Mouse (Mus musculus): Measurements from ENCODE around the gene Klhl31. TPM values are rescaled to one million over a fixed set of nuclear protein-coding genes. Genes with fewer than 3 reads are reported as not detected.

The Klhl31 gene
- 3.5 and 4.3 TPM in 2 replicates for polyA plus RNA-seq (2016; fragmentation: Nextera tagmentation; extraction: Ambion mirVana)

DNA sequence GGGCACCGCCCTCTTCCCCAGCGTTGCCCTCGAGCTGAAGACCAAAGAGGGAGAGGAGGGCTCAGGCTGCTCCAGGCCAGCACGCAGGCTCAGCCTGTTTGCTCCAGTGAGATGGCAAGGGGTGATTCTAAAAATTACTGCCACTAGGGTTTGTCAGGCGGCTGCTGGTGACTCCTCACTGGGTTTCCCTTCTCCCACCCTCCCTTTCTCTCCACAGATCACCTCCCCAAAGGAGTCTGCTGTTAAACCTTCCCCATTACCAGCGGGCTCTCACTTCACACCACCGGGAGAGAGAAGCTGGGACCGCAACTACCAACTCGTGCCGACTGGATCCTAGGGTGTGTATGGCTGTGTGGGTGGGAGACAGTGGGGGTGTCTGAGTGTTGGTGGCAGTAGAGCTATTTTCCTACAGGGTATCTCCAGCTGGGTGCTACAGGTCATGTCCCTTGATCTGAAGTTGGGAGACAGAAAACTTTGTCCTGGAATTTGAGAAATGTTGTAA, at the start of gene Klhl31:
TSS of gene Klhl31 (plus strand) at position 51 of the 502 bp plus-strand sequence.
- no peaks in the 10 kb centered on the region for H3K9me3 ChIP-seq
- H3K27me3 ChIP-seq, result no peaks in the 10 kb centered on the region
- H3K27ac ChIP-seq, result 0 out of 2 replicates have a peak within 1 kb of the TSS, but pooled peaks have one; percentile 2
- H3K9ac ChIP-seq, result no peak within 1 kb of the TSS
- no peaks in the 10 kb centered on the region for H3K36me3 ChIP-seq
- H3K4me2 ChIP-seq (replicated peaks), result no peak within 1 kb of the TSS
- 0 out of 2 replicates have a peak, but pooled peaks have one; percentile 45 for ATAC-seq (ENCODE audit: insufficient number of reproducible peaks, insufficient read depth, low FRiP score, low TSS enrichment)
- no peaks in the 10 kb centered on the region for H3K4me1 ChIP-seq
- no peak within 1 kb of the TSS for H3K4me3 ChIP-seq
- 45% methylated on average over 10 of the region's 10 CpGs for WGBS

DNA sequence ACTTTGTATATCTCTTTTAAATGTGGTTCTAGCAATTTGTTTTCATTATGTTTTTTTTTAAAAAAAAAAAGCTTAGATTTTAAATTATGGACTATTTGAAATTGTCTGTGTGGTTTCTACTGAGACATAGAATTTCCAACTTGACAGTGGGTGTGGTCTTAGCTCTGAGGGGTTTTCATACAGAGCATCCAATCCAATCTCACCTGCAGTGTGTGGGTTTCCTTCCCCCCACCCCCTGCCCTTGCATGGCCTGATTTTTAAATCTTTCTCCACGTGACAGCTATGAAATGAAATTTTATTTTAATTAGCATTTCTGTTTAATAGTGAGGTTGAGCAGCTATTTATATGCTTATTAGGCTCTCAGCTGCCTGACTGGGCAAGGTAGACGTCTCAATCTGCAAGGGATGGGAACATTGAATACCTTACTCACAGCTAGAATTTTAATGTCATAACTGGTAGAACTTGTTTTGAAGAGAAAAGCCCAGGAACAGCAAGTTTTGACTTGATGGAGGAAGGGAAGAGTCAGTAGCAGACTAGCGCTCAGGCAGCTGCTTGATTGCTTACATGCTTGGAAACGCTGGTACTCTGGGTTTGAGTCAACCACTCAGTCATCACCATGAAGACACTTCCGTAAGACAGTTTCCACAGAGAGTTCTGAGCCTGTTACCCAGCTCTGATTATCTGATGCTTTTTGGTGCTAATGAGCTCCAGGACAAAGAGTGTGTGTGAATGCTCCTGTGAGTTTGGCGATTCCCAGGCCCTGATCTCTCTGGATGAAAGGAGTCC, 49.3 kb upstream of the Klhl31 start:
- Histone ChIP-seq H3K4me3 (no peak overlapping the region), H3K9me3 (no peaks in the 10 kb centered on the region), H3K27me3 (no peaks in the 10 kb centered on the region), H3K9ac (no peak overlapping the region), H3K27ac (no peak overlapping the region), H3K4me1 (no peaks in the 10 kb centered on the region), H3K4me2 (replicated peaks) (no peak overlapping the region), H3K36me3 (no peaks in the 10 kb centered on the region)
- 60% methylated on average over 6 of the region's 6 CpGs for WGBS
- no peak for ATAC-seq (ENCODE audit: insufficient number of reproducible peaks, insufficient read depth, low FRiP score, low TSS enrichment)

DNA sequence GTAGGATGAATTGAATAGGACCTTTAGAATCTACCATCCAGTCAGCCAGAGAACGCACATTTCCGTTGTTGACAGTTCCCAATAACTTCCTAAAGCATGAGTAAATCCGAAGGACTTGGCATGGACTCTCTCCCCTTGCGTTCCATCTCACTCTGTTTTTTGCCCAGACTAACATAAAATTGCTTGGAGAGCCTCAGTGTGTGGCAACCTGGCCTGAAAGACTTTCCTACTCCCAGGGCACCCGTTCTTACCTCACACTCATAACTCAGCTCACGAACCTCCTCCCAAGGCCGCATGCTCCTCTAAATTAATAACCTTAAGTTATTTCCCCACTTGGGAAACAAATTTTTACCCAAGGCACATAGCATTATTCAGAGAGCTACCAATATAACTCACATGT, 48.7 kb upstream of the Klhl31 start:
- H3K27ac ChIP-seq, result no peak overlapping the region

DNA sequence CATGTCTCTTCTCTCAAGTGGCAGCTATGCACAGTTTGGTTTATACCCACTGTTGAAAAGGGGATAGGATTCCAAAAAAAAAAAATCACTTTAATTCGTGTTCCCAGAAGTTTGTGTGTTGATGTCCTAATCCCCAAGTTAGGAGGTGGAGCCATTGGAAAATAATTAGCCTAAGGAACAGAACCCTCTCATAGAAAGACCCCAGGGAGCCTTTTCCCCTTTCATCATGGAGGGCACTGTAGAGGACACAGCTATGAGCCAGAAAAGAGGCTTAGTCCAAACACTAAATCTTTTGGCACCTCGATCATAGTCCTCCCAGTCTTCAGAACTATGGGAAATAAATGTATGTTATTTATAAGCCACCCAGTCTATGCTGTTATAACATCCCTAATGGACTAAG, 46.8 kb upstream of the Klhl31 start:
- no peaks in the 10 kb centered on the region for H3K9me3 ChIP-seq
- no peaks in the 10 kb centered on the region for H3K36me3 ChIP-seq
- 52% methylated on average over 2 of the region's 2 CpGs for WGBS
- no peak overlapping the region for H3K9ac ChIP-seq
- no peak overlapping the region for H3K4me3 ChIP-seq
- no peak overlapping the region for H3K27ac ChIP-seq
- H3K27me3 ChIP-seq, result no peaks in the 10 kb centered on the region
- H3K4me1 ChIP-seq, result no peaks in the 10 kb centered on the region
- H3K4me2 ChIP-seq (replicated peaks), result no peak overlapping the region
- no peak for ATAC-seq (ENCODE audit: insufficient number of reproducible peaks, insufficient read depth, low FRiP score, low TSS enrichment)

More for the DNA sequence above, 48.7 kb upstream of the Klhl31 start:
- 85% methylated on average over 7 of the region's 7 CpGs for WGBS
- no peak overlapping the region for H3K4me3 ChIP-seq
- H3K4me2 ChIP-seq (replicated peaks), result no peak overlapping the region
- H3K9ac ChIP-seq, result no peak overlapping the region
- ATAC-seq (ENCODE audit: insufficient number of reproducible peaks, insufficient read depth, low FRiP score, low TSS enrichment), result no peak
- H3K36me3 ChIP-seq, result no peaks in the 10 kb centered on the region
- no peaks in the 10 kb centered on the region for H3K4me1 ChIP-seq
- H3K9me3 ChIP-seq, result no peaks in the 10 kb centered on the region
- no peaks in the 10 kb centered on the region for H3K27me3 ChIP-seq

DNA sequence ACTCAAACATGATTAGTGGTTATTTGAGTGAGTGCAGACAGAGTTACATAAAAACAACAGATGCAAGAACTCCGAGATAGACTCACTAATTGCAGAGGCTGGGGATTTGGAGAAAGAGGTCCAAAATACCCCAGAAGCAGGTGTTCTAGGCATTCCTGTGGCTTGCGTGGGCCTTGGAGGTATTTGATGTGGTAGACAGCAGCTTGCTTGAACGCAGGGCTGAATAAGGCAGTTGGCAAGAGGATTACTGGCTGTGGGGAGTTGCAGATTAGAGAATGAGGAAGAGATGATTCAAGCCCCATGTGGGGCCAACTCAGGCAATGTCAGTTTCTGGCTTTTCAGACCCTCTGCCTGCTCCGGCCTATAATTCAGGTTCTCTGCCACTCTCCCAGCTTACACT, 43.9 kb upstream of the Klhl31 start:
- Histone ChIP-seq H3K4me2 (replicated peaks) (no peak overlapping the region), H3K4me3 (no peak overlapping the region), H3K9me3 (no peaks in the 10 kb centered on the region), H3K36me3 (no peaks in the 10 kb centered on the region), H3K4me1 (no peaks in the 10 kb centered on the region; the same call in 1 of the 2 replicates), H3K27ac (no peak overlapping the region), H3K9ac (no peak overlapping the region), H3K27me3 (0 out of 2 replicates have a peak, but pooled peaks cover 5% of the 10 kb centered on the region)
- ATAC-seq (ENCODE audit: insufficient number of reproducible peaks, insufficient read depth, low FRiP score, low TSS enrichment), result peak; percentile 52; the same call in 1 of the 2 replicates
- 55% methylated on average over 4 of the region's 4 CpGs for WGBS

DNA sequence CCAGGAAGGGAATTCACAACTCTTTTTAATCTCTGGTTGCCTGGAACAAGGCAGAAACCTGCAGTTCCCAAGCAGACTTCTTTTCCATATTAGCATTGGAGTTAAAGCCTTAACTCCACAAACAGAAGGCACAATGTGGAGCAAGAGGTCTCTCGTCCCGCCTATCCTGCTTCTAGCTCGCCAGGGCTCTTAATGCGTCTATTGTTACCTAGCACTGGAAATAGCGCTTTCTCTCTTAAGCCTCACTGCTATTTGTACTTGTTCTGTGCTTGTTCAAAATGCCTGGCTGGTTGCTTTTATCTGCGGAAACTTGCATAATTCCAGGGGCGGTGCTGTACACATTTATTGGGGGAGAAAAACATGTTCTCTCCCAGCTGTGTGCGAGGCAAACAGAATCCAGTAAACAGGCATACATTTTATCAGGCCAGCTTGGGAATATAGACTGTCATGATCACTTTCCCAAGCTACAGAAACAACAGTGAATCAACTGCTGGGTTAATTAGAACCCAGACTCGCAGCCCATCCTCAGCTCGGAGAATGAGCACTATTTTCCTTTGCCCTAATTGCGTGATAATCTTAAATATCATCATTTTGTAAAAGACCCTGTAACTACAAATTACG, 41.2 kb upstream of the Klhl31 start:
- WGBS, result 49% methylated on average over 12 of the region's 12 CpGs
- ATAC-seq (ENCODE audit: insufficient number of reproducible peaks, insufficient read depth, low FRiP score, low TSS enrichment), result no peak
- H3K27ac ChIP-seq, result no peak overlapping the region
- H3K9me3 ChIP-seq, result no peaks in the 10 kb centered on the region
- no peak overlapping the region for H3K4me2 ChIP-seq (replicated peaks)
- H3K4me1 ChIP-seq, result no peaks in the 10 kb centered on the region; the same call in 1 of the 2 replicates
- H3K9ac ChIP-seq, result no peak overlapping the region
- H3K27me3 ChIP-seq, result 0 out of 2 replicates have a peak, but pooled peaks cover 5% of the 10 kb centered on the region
- H3K4me3 ChIP-seq, result no peak overlapping the region
- H3K36me3 ChIP-seq, result no peaks in the 10 kb centered on the region

DNA sequence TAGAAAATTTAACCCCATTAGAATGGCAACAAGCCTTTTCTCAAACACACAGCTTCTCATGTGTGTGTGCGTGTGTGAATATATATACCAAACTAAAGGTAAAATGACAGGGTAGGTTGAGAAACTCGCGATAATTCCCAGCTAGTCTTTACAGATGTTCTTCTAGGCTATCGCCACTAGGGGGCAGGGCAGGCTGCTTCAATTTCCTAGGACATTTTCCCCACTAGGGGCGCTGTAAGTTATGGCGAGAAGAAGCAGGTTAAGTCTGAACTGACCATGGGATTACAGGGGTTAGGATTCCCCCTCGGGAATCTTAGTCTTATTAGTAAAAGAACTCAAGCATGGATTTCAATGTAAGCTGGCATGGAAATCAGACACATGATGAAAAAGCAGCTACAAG, 39.9 kb upstream of the Klhl31 start:
- WGBS, result 26% methylated on average over 7 of the region's 7 CpGs
- no peak overlapping the region for H3K9ac ChIP-seq
- ATAC-seq (ENCODE audit: insufficient number of reproducible peaks, insufficient read depth, low FRiP score, low TSS enrichment), result no peak
- 0 out of 2 replicates have a peak, but pooled peaks cover 5% of the 10 kb centered on the region for H3K27me3 ChIP-seq
- no peaks in the 10 kb centered on the region for H3K36me3 ChIP-seq
- no peaks in the 10 kb centered on the region; the same call in 1 of the 2 replicates for H3K4me1 ChIP-seq
- H3K27ac ChIP-seq, result no peak overlapping the region
- H3K4me2 ChIP-seq (replicated peaks), result no peak overlapping the region
- no peaks in the 10 kb centered on the region for H3K9me3 ChIP-seq
- no peak overlapping the region for H3K4me3 ChIP-seq

DNA sequence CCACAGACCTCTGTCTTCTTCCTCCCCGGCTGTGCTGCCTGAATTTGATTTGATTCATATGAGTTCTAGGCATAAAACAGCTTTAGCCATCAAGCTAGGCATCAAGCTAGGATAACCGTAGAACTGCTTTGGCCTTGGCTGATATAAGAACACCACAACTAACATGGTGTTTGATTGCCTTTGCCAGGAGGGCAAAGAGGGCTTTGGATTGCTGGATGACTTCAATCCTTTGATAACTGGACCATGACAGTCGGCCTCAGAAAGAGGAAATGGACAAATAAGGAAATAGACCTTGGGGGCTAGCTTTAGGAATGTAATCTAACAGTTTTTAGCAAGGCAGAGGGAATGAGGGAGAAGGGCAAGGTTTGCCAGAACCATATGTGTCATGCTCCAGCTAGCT, 37.7 kb upstream of the Klhl31 start:
- no peak overlapping the region for H3K4me3 ChIP-seq
- no peak overlapping the region for H3K4me2 ChIP-seq (replicated peaks)
- H3K36me3 ChIP-seq, result no peaks in the 10 kb centered on the region
- 48% methylated on average over 3 of the region's 3 CpGs for WGBS
- H3K9me3 ChIP-seq, result no peaks in the 10 kb centered on the region
- H3K27ac ChIP-seq, result no peak overlapping the region
- H3K9ac ChIP-seq, result no peak overlapping the region
- H3K27me3 ChIP-seq, result 0 out of 2 replicates have a peak, but pooled peaks cover 5% of the 10 kb centered on the region
- ATAC-seq (ENCODE audit: insufficient number of reproducible peaks, insufficient read depth, low FRiP score, low TSS enrichment), result no peak
- no peaks in the 10 kb centered on the region; the same call in 1 of the 2 replicates for H3K4me1 ChIP-seq

DNA sequence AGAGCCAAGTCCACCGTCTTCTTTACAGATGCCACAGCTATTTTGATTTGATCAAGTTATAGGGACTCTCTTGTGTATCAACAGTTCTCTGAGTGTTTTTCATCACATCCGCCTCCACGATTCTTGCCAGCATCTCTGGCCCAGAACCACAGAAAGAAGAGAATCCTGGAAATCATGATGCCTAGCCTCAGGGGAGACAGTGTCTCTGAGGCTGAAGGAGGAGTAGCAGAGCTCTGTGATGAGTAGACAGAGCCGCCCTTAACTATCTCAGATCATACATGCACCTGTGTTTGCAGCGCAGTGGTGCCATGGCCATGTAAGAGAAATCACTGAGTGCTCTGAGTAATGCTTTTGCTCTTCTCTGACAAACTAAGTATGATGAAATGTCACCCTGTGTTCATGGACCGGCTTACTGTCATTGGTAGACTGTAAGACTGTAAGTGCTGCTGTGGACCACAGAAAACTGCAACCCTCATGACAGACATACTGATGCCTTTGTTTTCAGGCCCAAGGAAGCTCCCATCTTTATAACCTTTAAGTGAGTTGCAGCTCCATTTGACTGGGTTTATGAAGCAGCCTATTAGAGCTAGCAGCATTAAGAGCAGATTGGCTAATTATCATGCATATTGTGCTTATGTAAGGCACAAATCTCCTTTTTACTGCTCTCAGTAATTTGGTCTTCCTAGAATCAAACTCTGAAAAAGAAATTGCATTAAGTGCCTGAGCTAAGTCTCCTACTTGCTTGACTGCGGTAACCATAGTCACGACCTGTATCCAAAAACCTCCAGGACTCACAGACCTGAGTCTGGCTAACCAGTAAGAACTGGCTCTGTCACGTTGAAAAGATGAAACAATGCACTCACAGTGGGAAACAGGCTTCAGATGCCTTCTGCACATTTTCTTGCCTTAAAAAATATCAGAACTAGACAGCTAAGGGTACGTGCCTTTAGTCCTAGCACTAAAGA, 33.7 kb upstream of the Klhl31 start:
- H3K4me1 ChIP-seq, result no peaks in the 10 kb centered on the region
- H3K27me3 ChIP-seq, result no peaks in the 10 kb centered on the region
- ATAC-seq (ENCODE audit: insufficient number of reproducible peaks, insufficient read depth, low FRiP score, low TSS enrichment), result no peak
- 85% methylated on average over 10 of the region's 10 CpGs for WGBS
- H3K27ac ChIP-seq, result no peak overlapping the region
- no peak overlapping the region for H3K4me3 ChIP-seq
- H3K9ac ChIP-seq, result no peak overlapping the region
- no peak overlapping the region for H3K4me2 ChIP-seq (replicated peaks)
- no peaks in the 10 kb centered on the region for H3K9me3 ChIP-seq
- H3K36me3 ChIP-seq, result no peaks in the 10 kb centered on the region

DNA sequence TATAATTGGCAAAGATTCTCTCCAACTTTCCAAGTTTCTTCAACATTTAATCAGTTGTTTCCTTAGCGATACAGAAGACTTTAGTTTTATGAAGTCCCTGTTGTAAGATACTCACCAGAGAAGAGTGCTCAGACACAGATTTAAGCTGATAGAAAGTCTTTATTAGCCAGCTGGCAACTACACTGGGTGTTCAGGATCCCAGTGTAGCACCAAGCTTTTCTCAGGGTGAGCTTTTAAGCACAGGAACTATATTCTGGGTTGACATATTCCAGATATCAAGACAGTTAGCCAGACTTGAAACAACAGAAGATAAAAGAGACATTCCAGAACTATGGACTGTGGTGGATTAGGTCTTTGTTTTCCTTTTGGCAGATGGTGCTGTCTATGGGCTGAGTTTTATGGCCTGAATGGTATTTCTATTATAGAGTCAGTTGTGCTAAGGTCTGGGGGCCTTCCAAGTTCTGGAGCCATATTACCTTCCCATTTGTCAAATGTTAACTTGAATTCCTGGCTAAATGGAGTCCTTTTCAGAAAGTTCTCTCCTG, 32.3 kb upstream of the Klhl31 start:
- Histone ChIP-seq H3K27me3 (no peaks in the 10 kb centered on the region), H3K9ac (no peak overlapping the region), H3K9me3 (no peaks in the 10 kb centered on the region), H3K4me2 (replicated peaks) (no peak overlapping the region), H3K4me1 (no peaks in the 10 kb centered on the region), H3K4me3 (no peak overlapping the region), H3K36me3 (no peaks in the 10 kb centered on the region), H3K27ac (no peak overlapping the region)
- WGBS, result 92% methylated on average over 1 of the region's 1 CpGs
- ATAC-seq (ENCODE audit: insufficient number of reproducible peaks, insufficient read depth, low FRiP score, low TSS enrichment), result no peak

DNA sequence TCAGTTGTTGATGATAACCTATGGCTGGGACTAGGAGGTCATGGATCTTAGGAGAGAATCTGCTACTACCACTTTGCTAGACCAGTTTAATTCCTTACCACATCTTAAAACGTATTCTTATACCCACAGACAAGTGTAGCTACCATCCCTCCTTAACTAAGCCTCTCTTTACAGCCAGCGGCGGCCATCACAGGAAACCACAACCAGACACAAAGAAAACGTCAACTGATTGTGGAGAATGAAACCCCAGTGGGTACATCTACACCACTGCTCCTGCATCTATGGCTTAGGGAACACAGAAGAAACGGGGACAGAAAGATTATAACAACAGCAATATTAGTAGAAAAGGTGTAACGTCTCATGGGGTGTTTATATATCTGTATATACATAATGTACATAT, 29.0 kb upstream of the Klhl31 start:
- Histone ChIP-seq H3K27me3 (no peaks in the 10 kb centered on the region), H3K4me2 (replicated peaks) (no peak overlapping the region), H3K27ac (no peak overlapping the region), H3K4me3 (no peak overlapping the region), H3K9me3 (no peaks in the 10 kb centered on the region), H3K36me3 (no peaks in the 10 kb centered on the region), H3K9ac (no peak overlapping the region), H3K4me1 (no peaks in the 10 kb centered on the region)
- 78% methylated on average over 6 of the region's 6 CpGs for WGBS
- ATAC-seq (ENCODE audit: insufficient number of reproducible peaks, insufficient read depth, low FRiP score, low TSS enrichment), result no peak

Measured in embryonic facial prominence, embryonic 12.5 days (tissue).